Mouse (Mus musculus) thymus, adult 18-20 months (tissue): ENCODE data around the gene Enpp4.
A peak's percentile ranks its signal among the peaks of the same experiment; 100 is the strongest.

Experiments
- DNase-seq, 2 experiments: peaks; one replicate each; pipeline ENCODE4 v3.0.0; 2022; ENCODE audit warnings: mixed read lengths in 2 of 2

The Enpp4 gene

GRCm38 (mm10) chr17:44090916-44091315, 14.7 kb downstream of the Enpp4 start:
- no peak for DNase-seq

- no peak for DNase-seq
Measured at GRCm38 (mm10) chr17:44088226-44088625, 17.4 kb downstream of the Enpp4 start.

- no peak for DNase-seq
Measured at GRCm38 (mm10) chr17:44083156-44083555, 22.5 kb downstream of the Enpp4 start.

- peak; percentile 72 to 80 for DNase-seq
Measured at GRCm38 (mm10) chr17:44078631-44079350, 26.8 kb downstream of the Enpp4 start, which contains the start of gene Enpp5. Gene Enpp5, plus strand, starts transcription at chr17:44078813.

GRCm38 (mm10) chr17:44077843-44078160, 27.8 kb downstream of the Enpp4 start:
- no peak for DNase-seq

GRCm38 (mm10) chr17:44077146-44077842, 28.3 kb downstream of the Enpp4 start:
- DNase-seq = no peak

GRCm38 (mm10) chr17:44076051-44076680, 29.4 kb downstream of the Enpp4 start:
- DNase-seq = no peak

GRCm38 (mm10) chr17:44075601-44076000, 30.0 kb downstream of the Enpp4 start:
- DNase-seq = no peak

- no peak for DNase-seq
Measured at GRCm38 (mm10) chr17:44071680-44072079, 33.9 kb downstream of the Enpp4 start.

- no peak for DNase-seq
Measured at GRCm38 (mm10) chr17:44068876-44069275, 36.7 kb downstream of the Enpp4 start.

GRCm38 (mm10) chr17:44061289-44061890, 44.2 kb downstream of the Enpp4 start:
- no peak for DNase-seq

GRCm38 (mm10) chr17:44060781-44061180, 44.8 kb downstream of the Enpp4 start:
- no peak for DNase-seq

GRCm38 (mm10) chr17:44058145-44058544, 47.5 kb downstream of the Enpp4 start:
- no peak for DNase-seq

GRCm38 (mm10) chr17:44057123-44057522, 48.5 kb downstream of the Enpp4 start:
- no peak for DNase-seq

- no peak for DNase-seq
Measured at GRCm38 (mm10) chr17:44053427-44053826, 52.2 kb downstream of the Enpp4 start.
